Comparison of ENCODE assay signal across 15 mouse cellular contexts in the genomic region with DNA sequence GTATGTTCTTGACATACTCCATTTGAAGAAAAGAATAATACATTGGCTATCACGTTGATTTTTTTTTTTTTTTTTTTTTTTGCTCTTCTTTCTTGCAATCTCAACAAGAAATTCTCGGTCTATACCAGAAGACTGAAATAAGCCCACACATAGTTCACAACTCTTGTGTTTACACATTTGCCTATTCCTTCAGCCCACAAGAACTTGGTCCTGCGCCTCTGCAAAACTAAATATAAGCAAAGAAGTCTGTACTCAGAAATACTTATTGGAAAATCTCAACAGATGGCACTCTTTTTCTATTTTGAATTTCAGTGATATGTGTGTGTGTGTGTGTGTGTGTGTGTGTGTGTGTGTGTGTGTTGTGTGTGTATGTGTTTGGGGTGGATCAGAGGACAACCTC.
DNase-seq lines count a peak whose midpoint lies in the region.
"Had no signal": no experiment of that assay in that cellular context is flagged by ENCODE, and none has a peak within 500 bp of the region (broad histone marks: within the 10 kb centered on the region; RNA-seq: fewer than 3 reads in every experiment).

No protein-coding gene starts in this region.

- DNase-seq in frontal cortex, adult 2 months (ENCODE audit: extremely low spot score in 1 of 2, low spot score in 1 of 2): peak; percentile 7 to 34
- DNase-seq in frontal cortex, postnatal 25 days (ENCODE audit: low spot score in 2 of 2): no peak
- DNase-seq in right cerebral cortex, adult 18-20 months: peak; percentile 19
- DNase-seq in right cerebral cortex, postnatal 4 days: no peak
- DNase-seq in brain, adult 2 months (ENCODE audit: low read depth, low spot score): peak; percentile 45
- DNase-seq in telencephalon, adult 2 months (ENCODE audit: low read depth, low spot score): peak; percentile 48
- DNase-seq in heart, adult 8-10 months (ENCODE audit: low spot score): no peak
- DNase-seq: adrenal gland, adult 2 months; adrenal gland, postnatal 10 days; adrenal gland, postnatal 25 days; cerebellum, adult 11-12 months; cerebellum, adult 8-10 months; cerebellum, adult 9-11 months; cerebellum, postnatal 36 days; embryo, embryonic 11 days had no signal

Comparison
In these comparisons a context has a peak if more than half of its experiments do, and no peak if none do; other contexts are left out.
1. DNase-seq: peak in frontal cortex, adult 2 months (2 of 2), right cerebral cortex, adult 18-20 months (single experiment), brain, adult 2 months (single experiment) and telencephalon, adult 2 months (single experiment); none in frontal cortex, postnatal 25 days (0 of 2), right cerebral cortex, postnatal 4 days (single experiment) and heart, adult 8-10 months (single experiment).